Mouse (Mus musculus) ZHBTc4 (cell line): ENCODE measurements at regions not wholly inside any gene's neighbourhood (a gene's known extent, or its start where the extent isn't known, plus 50 kb on each side); places are given as distances from the start of the nearest gene placed in this dataset.
A peak's percentile ranks its signal among the peaks of the same experiment; 100 is the strongest.

Source experiments
- DNase-seq: peaks from one replicate; pipeline ENCODE4 v3.0.0-alpha.2; 2011; ENCODE audit warnings: low read depth, low spot score

DNA sequence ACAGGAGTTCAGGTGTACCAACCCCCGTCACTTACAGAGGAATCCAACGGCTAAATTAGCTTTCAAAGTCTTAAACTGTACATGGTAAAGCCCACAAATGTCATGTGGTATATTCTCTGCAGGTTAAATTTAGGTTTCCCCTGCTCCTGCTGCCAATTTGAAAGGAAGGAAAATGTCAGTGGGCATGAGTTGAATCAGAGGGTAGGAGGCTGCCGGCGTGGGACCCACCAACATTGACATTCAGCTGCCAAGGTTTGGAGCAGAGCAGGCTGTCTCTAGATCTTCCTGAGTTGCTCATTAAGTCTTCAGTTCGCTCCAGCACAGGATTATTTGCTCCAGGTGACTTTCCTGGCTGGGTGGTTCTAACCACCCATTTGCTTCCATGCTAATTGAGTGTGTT is 532.1 kb downstream of the Tmem114 start:
- DNase-seq, result no peak

DNA sequence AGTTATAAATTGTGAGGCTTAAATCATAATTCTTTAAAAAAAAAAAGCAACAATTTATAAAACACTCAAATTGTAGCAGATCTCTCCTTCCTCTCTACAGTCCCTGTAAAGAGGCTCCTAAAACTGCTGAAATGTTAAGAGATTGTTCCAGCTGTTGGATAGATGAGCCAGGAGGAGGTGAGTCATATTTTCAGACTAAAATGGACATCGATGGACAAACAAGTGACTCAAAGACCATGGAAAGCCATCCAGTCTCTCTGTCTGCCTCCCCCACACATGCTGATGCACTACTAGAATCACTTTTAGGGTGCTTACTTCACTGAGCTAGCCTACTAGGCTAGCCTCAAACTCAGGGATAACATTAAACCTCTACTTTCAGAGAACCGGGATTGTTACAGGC is 561.5 kb downstream of the Tmem114 start:
- DNase-seq, result no peak

DNA sequence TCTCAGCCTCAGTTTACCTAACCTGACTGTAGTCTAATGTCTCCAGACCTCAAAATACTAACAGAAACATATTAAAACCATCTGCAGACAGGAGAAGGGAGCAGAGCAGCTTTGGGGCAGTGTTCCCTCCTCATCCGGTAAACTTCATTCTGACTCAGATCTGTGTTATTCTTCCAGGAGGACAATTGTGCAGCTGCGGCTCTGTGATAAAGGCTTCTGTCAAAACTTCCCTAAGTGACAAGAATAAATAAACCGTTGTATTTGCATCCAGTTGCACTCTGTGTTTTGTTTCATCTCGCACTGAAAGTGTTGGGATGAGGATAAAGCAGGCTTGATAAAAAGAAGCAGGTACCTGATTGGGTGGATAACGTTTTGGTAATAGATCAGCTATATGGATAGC is 585.8 kb downstream of the Tmem114 start:
- DNase-seq, result no peak

DNA sequence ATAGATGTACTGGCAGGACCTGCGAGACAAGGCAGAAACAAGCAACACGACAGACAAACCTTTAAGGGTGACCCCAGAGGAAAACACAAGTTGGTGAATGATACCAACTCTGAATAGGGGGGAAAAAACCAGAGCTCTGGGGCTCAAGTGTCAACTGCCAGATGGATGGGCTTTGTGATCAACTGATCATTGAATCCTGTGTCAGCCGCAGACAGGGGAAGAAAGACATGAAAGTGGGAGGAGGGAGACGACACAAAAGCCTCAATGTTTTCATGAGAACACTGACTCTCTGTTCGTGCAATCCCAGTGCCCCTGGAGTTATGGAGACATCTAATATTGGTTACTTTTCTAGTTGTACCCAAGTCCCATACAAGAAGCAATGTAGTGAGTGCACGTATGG is 593.8 kb downstream of the Tmem114 start:
- DNase-seq, result no peak

DNA sequence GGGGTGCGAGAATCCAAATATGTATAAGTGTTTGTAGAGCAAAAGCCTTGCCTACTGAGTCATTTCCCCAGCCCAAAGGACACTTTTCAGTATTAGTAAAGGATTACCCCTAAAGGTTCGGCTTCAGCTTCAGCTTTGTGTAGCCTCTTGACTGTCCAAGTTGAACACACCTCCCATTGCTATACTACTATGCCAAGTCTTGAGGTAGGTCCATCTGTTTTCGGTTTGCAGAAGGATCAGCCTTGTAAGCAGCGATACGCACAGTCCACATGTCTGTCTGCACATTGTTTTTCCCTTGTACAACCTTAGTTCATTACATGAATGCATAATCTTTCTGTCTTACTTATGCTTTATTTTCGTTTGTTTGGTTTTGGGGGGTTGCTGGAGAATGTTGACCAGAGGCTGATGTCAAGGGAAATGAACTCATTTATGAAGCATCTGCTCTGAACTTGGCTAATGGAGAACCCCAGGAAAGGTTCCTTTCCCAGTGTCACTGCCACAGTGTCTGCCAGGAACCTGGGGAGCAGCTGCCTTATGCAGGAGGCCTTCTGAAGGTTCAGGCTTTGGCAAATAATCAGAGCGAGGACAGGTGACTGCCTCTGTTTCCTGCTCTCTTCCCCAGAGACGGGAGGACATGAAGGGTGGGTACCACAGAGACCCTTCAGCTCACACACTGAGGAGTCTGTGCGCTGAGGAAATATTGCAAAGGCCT is 594.8 kb downstream of the Tmem114 start:
- no peak for DNase-seq

DNA sequence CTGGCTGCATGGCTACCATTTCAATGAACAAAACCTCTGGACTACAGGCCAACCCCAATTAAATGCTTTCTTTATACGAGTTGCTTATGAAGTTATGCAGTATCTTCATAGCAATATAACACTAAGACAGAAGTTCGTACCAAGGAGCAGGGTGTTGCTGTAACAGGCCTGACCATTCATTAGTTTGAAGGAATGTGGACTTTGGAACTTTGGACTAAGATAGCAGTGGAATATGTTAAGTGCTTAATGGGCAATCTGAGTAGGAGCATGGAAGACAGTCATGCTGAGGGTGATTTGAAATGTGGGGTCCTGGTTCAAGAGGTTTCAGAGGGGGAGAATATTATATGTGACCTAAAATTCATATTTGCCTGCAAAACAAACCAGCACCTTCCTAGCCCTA is 623.8 kb downstream of the Tmem114 start:
- no peak for DNase-seq

DNA sequence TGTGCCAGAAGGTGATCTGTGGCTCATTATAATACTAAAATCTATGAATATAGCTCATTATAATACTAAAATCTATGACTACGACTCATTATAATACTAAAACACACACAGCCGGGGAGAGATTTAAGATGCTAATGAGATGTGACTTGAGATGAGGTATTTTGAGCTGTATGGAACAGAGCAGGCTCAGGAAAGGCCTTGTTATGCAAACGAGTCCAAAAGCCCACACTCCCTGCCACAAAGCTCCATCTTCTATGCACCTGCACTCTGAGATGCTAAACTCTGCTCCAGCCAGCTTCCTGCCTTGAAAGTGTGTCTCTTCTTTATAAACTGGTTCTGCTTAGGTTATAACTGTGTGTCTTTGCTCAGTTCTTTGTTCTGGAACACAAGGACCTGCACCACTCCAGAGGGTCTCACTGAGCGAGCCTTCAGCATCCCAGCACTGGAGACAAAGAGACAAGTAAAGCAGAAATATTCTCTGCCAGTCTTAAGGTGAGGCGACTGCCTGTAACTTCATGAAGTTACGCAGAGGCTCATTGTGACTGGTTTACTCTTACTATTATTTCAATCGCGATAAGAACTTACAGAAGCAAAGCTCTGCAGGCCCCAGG is 627.7 kb downstream of the Tmem114 start:
- peak; percentile 76 for DNase-seq

DNA sequence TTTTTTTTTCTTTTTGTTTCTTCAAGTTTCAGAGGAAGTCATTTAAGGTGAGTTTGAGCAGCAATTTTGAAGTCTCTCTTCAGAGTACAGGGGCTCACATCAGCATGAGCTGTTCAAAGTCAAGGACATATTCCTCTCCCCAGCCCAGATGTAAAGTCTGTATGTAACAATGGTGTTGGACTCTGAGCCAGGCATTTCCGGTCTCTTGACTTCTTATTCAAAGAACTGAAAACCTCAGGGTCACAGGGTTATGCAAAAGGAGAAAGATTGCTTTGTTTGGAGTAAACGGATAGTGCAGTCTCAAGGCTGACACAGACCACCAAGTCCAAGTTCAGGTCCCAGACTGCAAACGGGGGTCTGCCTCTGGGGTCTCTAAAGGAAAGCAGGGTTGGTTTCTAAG is 629.4 kb downstream of the Tmem114 start:
- peak; percentile 32 for DNase-seq

DNA sequence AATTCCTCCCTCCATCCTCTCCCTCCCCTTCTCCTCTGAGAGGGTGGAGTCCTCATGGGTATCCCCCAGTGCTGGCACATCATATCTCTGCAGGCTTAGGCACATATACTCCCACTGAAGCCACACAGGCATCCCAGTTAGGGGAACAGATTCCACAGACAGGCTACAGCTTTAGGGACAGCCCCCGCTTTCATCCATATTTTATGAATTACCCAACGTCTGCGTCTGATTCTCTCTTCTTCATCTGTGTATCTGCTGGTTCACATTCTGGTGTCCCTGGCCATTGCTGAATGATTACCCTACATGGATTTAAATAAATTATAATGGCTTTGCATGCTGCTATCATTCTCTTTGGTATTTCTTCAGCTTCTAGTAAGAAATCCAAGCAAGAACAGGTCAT is 632.4 kb downstream of the Tmem114 start:
- DNase-seq, result no peak

DNA sequence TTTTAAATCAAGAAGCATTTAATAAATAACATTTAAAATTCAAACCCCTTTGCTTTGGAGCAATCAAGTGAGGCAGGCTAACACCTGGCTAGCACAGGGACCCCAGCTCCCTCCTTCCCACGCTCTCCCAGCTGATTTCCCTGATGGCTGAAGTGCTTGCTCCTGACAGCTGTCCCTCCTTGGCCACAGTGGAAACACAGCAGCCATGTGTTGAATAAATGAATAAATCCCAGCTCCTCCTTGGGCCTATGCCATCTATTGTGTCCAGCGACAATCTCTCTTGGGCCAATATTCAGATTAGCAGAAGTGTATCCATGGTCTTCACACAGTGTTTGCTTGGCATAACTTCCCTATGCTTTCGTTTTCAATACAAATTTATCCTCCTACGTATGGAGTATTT is 634.7 kb downstream of the Tmem114 start:
- DNase-seq, result no peak

DNA sequence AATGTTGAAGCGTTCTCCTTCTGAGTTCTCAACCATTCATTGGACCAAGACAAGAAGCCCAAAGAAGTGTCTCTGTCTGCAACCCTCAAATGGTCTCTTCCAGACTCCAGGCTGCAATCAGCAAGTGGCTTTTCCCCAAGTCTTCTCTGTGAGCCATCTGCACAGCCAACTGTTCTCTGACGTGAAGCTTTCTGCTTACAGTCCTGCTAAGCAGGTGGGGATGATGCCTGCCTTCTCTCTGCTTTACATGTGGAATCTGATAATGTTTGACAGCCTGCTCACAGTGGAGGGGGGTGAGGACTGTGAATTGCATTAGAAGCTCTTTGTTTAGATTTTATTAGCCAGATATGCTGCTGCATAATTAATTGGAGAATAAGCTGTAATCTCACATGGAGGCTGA is 636.7 kb downstream of the Tmem114 start:
- no peak for DNase-seq

DNA sequence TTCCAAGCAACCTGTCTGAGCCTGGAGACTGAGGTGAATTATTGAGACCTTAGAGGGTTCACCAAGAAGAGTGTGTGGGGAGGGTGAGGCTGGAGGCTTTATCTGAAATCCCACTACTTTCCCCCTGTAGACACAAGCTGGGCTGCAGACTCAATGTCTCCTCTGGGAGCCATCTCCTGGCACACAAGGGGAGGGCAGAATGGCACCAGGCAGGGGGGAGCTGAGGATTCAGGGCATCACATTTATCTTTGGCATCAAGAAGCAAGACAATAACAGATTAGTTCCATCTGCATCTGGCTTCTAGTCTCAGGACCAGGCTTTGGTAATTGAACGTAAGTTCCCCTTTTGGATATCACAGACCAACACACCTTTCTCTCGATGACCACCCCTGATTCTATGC is 643.4 kb downstream of the Tmem114 start:
- DNase-seq, result no peak

DNA sequence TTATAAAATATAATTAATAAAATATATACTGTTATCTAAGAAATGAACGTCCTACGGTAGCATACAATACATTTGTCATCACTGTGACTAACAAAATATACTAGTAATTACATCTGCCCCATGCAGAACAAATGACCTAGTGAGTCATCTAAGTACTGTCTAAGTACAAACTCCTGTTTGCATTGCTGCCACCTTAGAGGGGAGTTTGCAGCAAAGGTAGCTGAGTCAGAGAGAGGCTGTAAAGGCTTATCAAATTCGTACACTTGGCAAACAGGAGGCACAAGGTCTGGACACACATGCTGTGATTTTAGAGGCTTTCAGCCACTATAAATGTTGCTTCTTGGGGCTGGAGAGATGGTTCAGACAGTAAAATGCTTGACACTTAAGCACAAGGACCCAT is 649.3 kb downstream of the Tmem114 start:
- DNase-seq, result no peak

DNA sequence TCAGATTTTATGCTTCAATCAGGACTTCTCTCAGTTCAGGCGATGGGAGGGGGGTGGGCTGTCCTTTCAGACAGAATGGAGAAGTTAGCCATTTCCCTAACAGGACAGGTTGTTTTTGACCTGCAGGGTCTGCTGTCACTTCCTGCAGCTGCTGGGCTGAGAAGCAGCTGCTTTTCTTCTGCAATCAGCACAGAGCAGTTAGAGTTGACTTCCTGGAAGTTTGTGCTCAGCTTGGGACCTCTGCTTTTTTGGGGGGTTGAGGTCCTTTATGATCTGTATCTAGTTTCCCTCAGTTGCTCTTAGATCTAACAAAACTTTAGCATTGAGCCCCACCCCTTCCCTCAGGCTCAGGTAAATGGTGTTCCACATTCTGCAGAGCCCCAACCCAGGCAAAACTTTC is 656.5 kb downstream of the Tmem114 start:
- DNase-seq, result peak; percentile 33

DNA sequence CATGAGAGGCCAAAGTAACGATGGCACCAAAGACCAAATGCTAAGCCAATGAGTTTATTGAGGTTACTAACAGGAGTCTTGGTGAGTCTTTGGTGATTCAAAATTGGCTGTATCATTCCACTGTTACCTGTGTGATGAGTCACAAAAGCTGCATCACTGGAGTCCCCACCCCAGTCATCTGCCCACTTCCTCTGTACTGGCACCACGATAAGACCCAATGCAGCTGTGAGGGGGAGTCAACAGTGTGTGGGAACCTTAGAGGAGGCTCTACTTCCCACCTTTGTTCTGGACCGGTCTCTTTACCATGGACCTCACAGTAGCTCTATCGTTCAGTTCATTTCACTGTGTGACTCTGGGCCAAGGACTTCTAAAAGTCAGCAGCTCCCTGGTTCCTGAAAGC is 657.2 kb downstream of the Tmem114 start:
- no peak for DNase-seq

DNA sequence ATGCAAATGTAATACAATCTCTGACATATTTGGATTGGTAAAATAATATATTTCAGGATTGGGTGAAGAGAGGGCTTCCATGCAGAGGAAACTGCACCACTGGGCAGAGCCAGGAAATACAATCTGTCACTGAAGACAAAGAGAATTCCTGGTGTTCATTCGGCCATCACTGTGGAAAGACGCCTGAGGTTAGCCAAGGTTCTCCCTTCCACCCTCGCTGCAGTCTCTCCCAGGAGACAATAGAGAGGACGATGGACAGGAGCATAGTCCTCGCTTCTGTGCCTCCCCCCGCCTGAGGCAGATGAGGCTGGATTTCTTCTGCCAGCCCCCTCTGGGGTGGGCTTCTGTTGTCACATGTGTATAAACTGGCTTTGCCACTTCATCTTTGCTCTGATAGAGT is 660.6 kb downstream of the Tmem114 start:
- no peak for DNase-seq

DNA sequence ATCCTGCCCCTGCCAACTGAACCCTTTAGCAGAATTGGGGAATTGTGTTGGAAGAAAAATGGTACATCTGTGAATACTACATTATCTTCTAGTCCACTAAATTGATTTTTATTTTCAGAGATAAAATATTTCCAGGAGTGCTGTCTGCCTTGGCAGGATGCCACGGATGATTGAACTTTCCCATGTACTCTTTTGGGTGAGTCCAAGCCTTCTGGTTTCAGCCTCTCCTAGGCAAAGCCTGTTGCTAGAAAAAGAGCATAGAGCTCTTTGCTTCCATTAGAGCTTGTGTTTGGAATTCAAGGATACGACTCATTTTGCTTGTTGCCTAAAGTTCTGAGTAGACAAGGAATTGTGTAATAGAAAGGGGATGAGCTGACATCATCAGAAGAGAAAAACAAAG is 696.8 kb downstream of the Tmem114 start:
- no peak for DNase-seq

DNA sequence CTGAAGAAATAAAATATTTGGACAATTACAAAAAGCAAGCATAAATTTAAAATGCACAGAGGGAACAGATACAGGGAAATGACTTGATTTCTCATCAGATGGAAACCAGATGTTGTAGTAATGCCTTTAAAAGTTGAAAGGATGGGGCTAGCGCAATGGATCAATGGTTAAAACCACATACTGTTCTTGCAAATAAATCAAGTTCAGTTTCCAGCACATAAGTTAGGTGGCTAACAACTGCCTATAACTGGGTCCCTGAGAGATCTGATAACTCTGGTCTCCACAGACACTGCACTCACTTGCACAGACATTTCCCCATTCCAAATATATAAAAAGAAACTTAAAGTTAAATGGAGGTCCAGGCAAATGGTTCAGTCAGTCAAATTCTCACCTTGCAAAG is 699.7 kb downstream of the Tmem114 start:
- no peak for DNase-seq

DNA sequence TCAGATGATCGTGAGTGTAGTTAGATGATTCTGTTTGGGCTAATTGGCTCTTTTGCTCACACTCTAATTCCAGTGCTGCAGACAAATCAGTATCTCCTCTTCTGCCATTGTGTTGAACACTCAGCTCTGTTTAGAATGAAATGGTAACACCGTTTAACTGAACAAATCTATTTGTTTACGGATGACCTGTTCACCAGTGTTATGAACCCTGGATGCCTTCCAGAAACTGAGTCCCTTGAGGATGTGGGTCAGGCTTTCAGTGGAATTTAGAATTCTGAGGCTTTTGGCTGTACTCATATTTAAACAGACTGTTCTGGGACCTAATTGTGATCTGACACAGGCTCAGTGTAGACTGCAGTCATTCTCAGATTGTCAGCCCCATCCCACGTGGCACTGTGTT is 723.5 kb downstream of the Tmem114 start:
- no peak for DNase-seq

DNA sequence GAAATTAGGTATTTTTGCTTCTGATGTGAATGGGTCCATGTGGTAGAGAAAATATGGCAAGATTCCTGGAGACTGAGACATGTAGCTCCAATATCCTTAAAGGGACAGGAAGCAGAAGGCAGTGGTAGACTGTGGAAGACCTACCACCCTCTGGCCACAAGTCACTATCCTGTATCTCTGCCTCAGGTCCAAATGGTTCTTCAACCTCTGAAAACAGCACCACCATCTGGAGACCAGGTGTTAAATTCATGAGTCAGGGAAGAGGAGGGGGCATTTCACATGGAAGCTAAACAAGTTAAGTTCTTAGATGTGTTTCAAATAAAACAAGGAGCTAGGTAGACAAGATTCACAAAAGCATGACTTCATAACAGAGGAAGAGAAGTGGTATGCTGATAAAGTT is 739.5 kb downstream of the Tmem114 start:
- DNase-seq, result peak; percentile 46

DNA sequence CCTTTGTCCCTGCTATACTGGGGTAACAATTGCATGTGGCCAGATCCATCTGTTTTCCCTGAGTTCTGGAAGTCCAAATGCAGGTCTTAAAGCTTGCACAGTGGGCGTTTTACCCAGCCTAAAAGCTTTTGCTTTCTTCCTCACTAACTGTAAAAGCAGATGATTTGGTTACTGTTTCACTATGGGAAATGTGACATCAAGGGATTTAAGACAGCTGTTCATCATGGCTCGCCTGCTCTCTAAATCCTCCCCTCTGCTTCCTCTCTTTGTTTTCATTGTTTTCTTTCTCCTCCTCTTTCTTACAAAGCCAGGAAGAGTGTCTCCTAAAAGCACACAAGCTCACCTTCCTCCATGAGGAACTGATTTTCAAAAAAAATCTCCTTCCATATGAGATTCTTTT is 758.8 kb downstream of the Tmem114 start:
- DNase-seq, result no peak

DNA sequence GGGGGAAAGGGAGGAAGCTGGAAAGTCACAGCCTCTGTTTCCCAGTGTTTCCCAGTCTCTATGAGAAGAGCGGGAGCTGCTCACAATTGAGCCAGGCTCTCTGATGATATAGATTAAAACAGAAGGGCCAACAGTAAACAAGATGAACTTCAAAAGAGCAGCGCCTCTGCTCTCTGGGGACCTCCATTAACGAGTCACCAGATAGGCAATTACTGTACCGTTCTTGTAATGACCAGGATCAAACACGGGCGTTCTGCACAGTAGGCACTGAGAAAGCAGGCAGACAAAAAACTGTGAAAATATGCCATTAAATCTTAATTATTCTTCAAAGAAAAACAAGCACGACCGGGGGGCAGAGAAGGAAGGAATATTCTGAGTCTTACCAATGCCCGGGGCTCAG is 766.8 kb downstream of the Tmem114 start:
- no peak for DNase-seq

DNA sequence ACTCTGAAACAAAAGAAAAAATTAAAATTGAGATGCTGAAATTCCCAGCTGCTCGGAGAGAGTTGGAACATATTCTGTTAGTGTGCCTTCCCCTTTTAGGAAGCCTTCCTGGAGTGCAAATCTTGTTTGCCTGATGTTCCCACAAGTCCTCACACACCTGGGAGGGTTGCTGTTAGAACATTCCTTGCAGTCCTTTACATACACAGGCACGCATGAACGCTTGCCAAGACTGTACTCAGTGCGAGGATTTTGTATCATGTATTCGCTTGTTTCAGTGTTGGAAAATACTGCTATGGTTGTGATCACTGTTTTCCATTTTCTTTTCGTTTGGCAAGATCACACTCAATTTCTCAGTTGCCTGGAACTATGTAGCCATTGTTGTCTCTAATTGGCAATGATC is 770.5 kb downstream of the Tmem114 start:
- no peak for DNase-seq

DNA sequence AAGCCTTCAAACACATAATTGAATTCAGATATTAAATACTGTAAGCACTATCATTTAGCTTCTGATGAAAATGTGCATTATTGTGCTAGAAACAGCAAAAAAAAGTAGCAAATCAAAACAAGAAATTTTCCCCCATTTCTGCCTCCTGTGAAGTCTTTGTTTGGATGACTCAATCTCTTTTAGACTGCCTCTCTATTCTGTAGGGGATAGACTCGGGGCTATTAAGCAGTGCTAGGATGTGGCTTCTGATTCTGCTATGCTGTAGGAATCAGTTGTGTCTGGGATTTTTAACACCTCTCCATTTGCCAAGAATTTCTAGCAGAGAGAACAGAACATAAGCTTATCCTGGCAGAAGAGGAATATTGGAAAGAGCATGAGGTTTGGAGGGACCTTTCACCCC is 775.2 kb downstream of the Tmem114 start:
- no peak for DNase-seq
